26 mouse cellular contexts compared by ENCODE assay signal in genomic region chr12:103251151-103251550, GRCm38 (mm10). TPM values are rescaled to one million over a fixed set of nuclear protein-coding genes. Genes with fewer than 3 reads are reported as not detected.
DNase-seq lines count a peak whose midpoint lies in the region; ATAC-seq lines count a peak whose summit lies in the region.
"Had no signal": no experiment of that assay in that cellular context is flagged by ENCODE, and none has a peak within 500 bp of the region (broad histone marks: within the 10 kb centered on the region; RNA-seq: fewer than 3 reads in every experiment).

No protein-coding gene starts in this region.

- H3K4me1 ChIP-seq in kidney, embryonic 15.5 days = no peaks in the 10 kb centered on the region
- H3K4me1 ChIP-seq: embryonic facial prominence, embryonic 15.5 days; forebrain, embryonic 10.5 days; intestine, embryonic 15.5 days; limb, embryonic 12.5 days; lung, embryonic 15.5 days; megakaryocyte, embryonic 14.5 days; midbrain, embryonic 15.5 days; neural tube, embryonic 15.5 days had no signal

- no peaks in the 10 kb centered on the region for H3K36me3 ChIP-seq in kidney, embryonic 15.5 days
- H3K36me3 ChIP-seq: embryonic facial prominence, embryonic 15.5 days; forebrain, embryonic 10.5 days; intestine, embryonic 15.5 days; limb, embryonic 12.5 days; lung, embryonic 15.5 days; midbrain, embryonic 15.5 days; neural tube, embryonic 15.5 days had no signal

- peak; percentile 29 for DNase-seq in gastrocnemius, adult 18-20 months (ENCODE audit: low spot score)
- no peak for DNase-seq in gastrocnemius, postnatal 25 days
- peak; percentile 27 for DNase-seq in kidney, adult 11 months
- DNase-seq in lung, postnatal 36 days = peak; percentile 21
- no peak for DNase-seq in lung, postnatal 10 days
- DNase-seq in retina, embryonic 14.5 days (ENCODE audit: low spot score) = no peak
- DNase-seq: cerebellum, adult 11-12 months; cerebellum, postnatal 14 days; embryo, embryonic 11 days; forebrain, postnatal 0 days; retina, postnatal 1 day; thymus, adult 2 months had no signal

- no peak for ATAC-seq in kidney, embryonic 15.5 days (replicated peaks; ENCODE audit: low FRiP score)
- ATAC-seq: forebrain, postnatal 0 days; intestine, embryonic 15.5 days; midbrain, embryonic 15.5 days had no signal

- no peak overlapping the region for H3K27ac ChIP-seq in kidney, embryonic 15.5 days
- H3K27ac ChIP-seq: embryonic facial prominence, embryonic 15.5 days; forebrain, embryonic 10.5 days; heart, adult 2 months; intestine, embryonic 15.5 days; limb, embryonic 12.5 days; liver, embryonic 14.5 days; lung, embryonic 15.5 days; midbrain, embryonic 15.5 days; neural tube, embryonic 15.5 days had no signal

- H3K27me3 ChIP-seq in kidney, embryonic 15.5 days = no peaks in the 10 kb centered on the region
- H3K27me3 ChIP-seq: intestine, embryonic 15.5 days; lung, embryonic 15.5 days; midbrain, embryonic 15.5 days had no signal

- WGBS in kidney, embryonic 15.5 days = 80% methylated on average over 5 of the region's 5 CpGs

- no peak overlapping the region for H3K4me2 ChIP-seq in kidney, embryonic 15.5 days
- H3K4me2 ChIP-seq: embryonic facial prominence, embryonic 15.5 days; intestine, embryonic 15.5 days; limb, embryonic 12.5 days; lung, embryonic 15.5 days; midbrain, embryonic 15.5 days; neural tube, embryonic 15.5 days had no signal

- no peaks in the 10 kb centered on the region for H3K9me3 ChIP-seq in kidney, embryonic 15.5 days (replicated peaks)
- H3K9me3 ChIP-seq: embryonic facial prominence, embryonic 15.5 days; forebrain, embryonic 10.5 days; intestine, embryonic 15.5 days; limb, embryonic 12.5 days; lung, embryonic 15.5 days; midbrain, embryonic 15.5 days; neural tube, embryonic 15.5 days had no signal

- no peak overlapping the region for H3K4me3 ChIP-seq in kidney, embryonic 15.5 days (replicated peaks)
- H3K4me3 ChIP-seq: embryonic facial prominence, embryonic 15.5 days; forebrain, embryonic 10.5 days; heart, adult 2 months; intestine, embryonic 15.5 days; limb, embryonic 12.5 days; lung, embryonic 15.5 days; megakaryocyte, embryonic 14.5 days; midbrain, embryonic 15.5 days; neural tube, embryonic 15.5 days had no signal

- no peak overlapping the region for H3K9ac ChIP-seq in kidney, embryonic 15.5 days
- H3K9ac ChIP-seq: embryonic facial prominence, embryonic 15.5 days; forebrain, postnatal 0 days; intestine, embryonic 15.5 days; limb, embryonic 12.5 days; liver, embryonic 14.5 days; lung, embryonic 15.5 days; midbrain, embryonic 15.5 days; neural tube, embryonic 15.5 days had no signal

RNA-seq across cellular contexts. Expression of gene Prima1, which starts 9.2 kb away (rescaled TPM):
- 10 to 100 TPM in 1 of 2 experiments, 1 to 10 TPM in 1; 9.9 to 29.8 TPM for total RNA-seq in gastrocnemius, adult 18-20 months (2021)
- total RNA-seq in gastrocnemius, postnatal 25 days (2021) = 10 to 100 TPM; 20.1 to 21.1 TPM
- polyA plus RNA-seq in kidney, embryonic 15.5 days (2015; fragmentation: Nextera tagmentation; extraction: Ambion mirVana) = 0.62 and 1.2 TPM in 2 replicates
- total RNA-seq: hematopoietic stem cell, adult 5-6 weeks had no signal
- polyA plus RNA-seq: forebrain, embryonic 10.5 days; limb, embryonic 12.5 days; liver, embryonic 14.5 days; thymus, adult 2 months had no signal

RNA-seq across cellular contexts. Expression of gene Fam181a, which starts 59.6 kb away (rescaled TPM):
- not detected for total RNA-seq in gastrocnemius, adult 18-20 months (2021)
- total RNA-seq in gastrocnemius, postnatal 25 days (2021) = not detected
- polyA plus RNA-seq in kidney, embryonic 15.5 days (2015; fragmentation: Nextera tagmentation; extraction: Ambion mirVana) = not detected in 2 replicates
- total RNA-seq: heart, adult 2 months; hematopoietic stem cell, adult 5-6 weeks had no signal
- polyA plus RNA-seq: embryonic facial prominence, embryonic 15.5 days; heart, adult 2 months; liver, embryonic 14.5 days; lung, embryonic 15.5 days; stomach, embryonic 16.5 days; thymus, adult 2 months; urinary bladder, adult 2 months had no signal

Comparison
In these comparisons a context has a peak if more than half of its experiments do, and no peak if none do; other contexts are left out.
1. DNase-seq: peak in gastrocnemius, adult 18-20 months (single experiment), kidney, adult 11 months (single experiment) and lung, postnatal 36 days (single experiment); none in gastrocnemius, postnatal 25 days (single experiment), lung, postnatal 10 days (single experiment) and retina, embryonic 14.5 days (single experiment).